Mouse (Mus musculus) thymus, adult 2 months (tissue): ENCODE measurements around the gene Acsl6. TPM values are rescaled to one million over a fixed set of nuclear protein-coding genes. Genes with fewer than 3 reads are reported as not detected.

Source experiments
- DNase-seq: peaks from one replicate; pipeline ENCODE4 v3.0.0; 2021
- H3K27ac ChIP-seq: fragments of 200-500 bp; 2 replicates; pipeline ENCODE4 v1.5.1; 2012; ENCODE audit warnings: low read length, control low read depth; ENCODE audit not compliant: control insufficient read depth, insufficient read depth
- H3K27me3 ChIP-seq: fragments of 200-500 bp; 2 replicates; pipeline ENCODE4 v1.6.1; 2012; ENCODE audit warnings: mild to moderate bottlenecking, low read length, moderate library complexity, mixed read lengths; ENCODE audit not compliant: control insufficient read depth, insufficient read depth
- H3K36me3 ChIP-seq: fragments of 200-500 bp; 2 replicates; pipeline ENCODE4 v1.6.1; 2012; ENCODE audit warnings: mild to moderate bottlenecking, low read length, moderate library complexity; ENCODE audit not compliant: control insufficient read depth, insufficient read depth
- H3K4me1 ChIP-seq: fragments of 200-500 bp; replicated peaks from 2 replicates; pipeline ENCODE4 v1.6.1; 2012; ENCODE audit warnings: low read length; ENCODE audit not compliant: control insufficient read depth, insufficient read depth
- H3K4me3 ChIP-seq: fragments of 200-500 bp; 2 replicates; pipeline ENCODE4 v1.5.1; 2012; ENCODE audit warnings: mild to moderate bottlenecking, low read length, control low read depth, moderate library complexity; ENCODE audit not compliant: control insufficient read depth, insufficient read depth
- CTCF ChIP-seq: fragments of 200-500 bp; IDR thresholded peaks from 2 replicates; pipeline ENCODE4 v1.5.1; 2012; ENCODE audit warnings: mild to moderate bottlenecking, control low read depth, low read length, moderate library complexity, borderline replicate concordance; ENCODE audit not compliant: control insufficient read depth, poor library complexity, insufficient read depth; ENCODE audit errors: extremely low read depth
- POLR2A ChIP-seq: fragments of 200-500 bp; IDR thresholded peaks from 2 replicates; pipeline ENCODE4 v1.6.1; 2012; ENCODE audit warnings: mild to moderate bottlenecking, low read length, control low read depth, moderate library complexity; ENCODE audit not compliant: control insufficient read depth, poor library complexity, insufficient read depth; ENCODE audit errors: extremely low read depth
- WGBS: fragments of 180-500 bp; shearing (Covaris S2); methylation state at CpG from one replicate; pipeline ENCODE4 v1.1.7; 2018; 5-methylcytosine and 5-hydroxymethylcytosine counted together
- polyA plus RNA-seq: library from polyadenylated mRNA; depleted of rRNA; stranded (reverse); fragments of >200 nt; gene quantifications from 2 replicates; pipeline ENCODE4 v1.2.3, GENCODE M21; 2012

Gene Acsl6
- polyA plus RNA-seq, 1 experiment, result 0.40 TPM

DNA sequence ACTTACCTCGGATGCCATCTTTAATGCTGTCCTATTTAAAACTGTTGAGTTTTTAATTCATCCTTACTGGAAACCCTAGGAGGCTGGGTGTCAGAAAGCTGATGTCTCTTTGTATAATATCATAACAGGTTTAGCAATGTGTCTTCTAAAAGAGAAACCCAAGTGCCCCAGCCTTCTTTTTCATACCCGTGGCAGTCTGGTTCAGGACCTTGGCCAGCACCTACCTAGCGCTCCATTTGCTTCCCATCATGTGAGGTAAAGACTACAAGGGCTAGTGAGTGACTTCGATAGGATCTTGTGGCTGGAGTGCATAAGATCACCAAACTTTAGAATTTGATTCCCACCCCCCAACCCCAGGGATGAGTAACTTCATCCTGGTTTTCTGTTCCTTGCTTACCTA lies 40.1 kb downstream of the Acsl6 start:
- DNase-seq, result no peak
- WGBS, result 42% methylated on average over 4 of the region's 4 CpGs
- TF ChIP-seq POLR2A (no peak), CTCF (no peak)
- no peaks in the 10 kb centered on the region for H3K4me1 ChIP-seq
- H3K27me3 ChIP-seq, result no peaks in the 10 kb centered on the region
- no peak overlapping the region for H3K4me3 ChIP-seq
- no peaks in the 10 kb centered on the region for H3K36me3 ChIP-seq
- H3K27ac ChIP-seq, result no peak overlapping the region

- Histone ChIP-seq H3K4me3 (no peak overlapping the region), H3K36me3 (no peaks in the 10 kb centered on the region), H3K27ac (no peak overlapping the region), H3K4me1 (no peaks in the 10 kb centered on the region), H3K27me3 (no peaks in the 10 kb centered on the region)
- DNase-seq, result no peak
- TF ChIP-seq CTCF (no peak), POLR2A (no peak)
- WGBS, result 56% methylated on average over 5 of the region's 5 CpGs
Measured at GRCm38 (mm10) chr11:54351704-54352103, 48.1 kb downstream of the Acsl6 start.

DNA sequence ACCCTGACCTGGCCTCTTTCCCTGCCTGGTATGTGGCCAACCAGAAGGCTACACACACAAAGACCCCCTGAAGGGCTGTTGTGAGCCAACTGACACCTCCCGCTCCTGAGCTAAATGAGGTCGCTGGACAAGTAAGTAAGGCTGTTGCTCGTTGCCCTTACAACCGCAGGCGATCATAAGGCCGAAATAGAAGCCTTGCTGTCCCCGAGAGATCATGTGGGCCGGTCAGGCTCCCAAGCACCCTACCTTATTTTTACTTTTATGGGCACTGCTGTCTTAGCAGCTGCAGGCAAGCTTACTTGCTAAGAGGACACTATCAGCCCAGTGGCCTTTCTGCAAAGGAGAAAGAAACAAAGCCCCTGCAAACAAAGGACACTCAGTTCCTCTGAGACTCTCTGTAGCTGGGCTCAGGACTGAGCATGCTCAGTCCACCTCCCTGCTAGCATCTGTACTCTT lies 49.6 kb downstream of the Acsl6 start:
- TF ChIP-seq CTCF, result no peak
- TF ChIP-seq POLR2A, result no peak
- no peaks in the 10 kb centered on the region for H3K27me3 ChIP-seq
- 96% methylated on average over 8 of the region's 8 CpGs for WGBS
- no peaks in the 10 kb centered on the region for H3K36me3 ChIP-seq
- no peaks in the 10 kb centered on the region for H3K4me1 ChIP-seq
- H3K27ac ChIP-seq, result no peak overlapping the region
- no peak for DNase-seq
- H3K4me3 ChIP-seq, result no peak overlapping the region

- 56% methylated on average over 15 of the region's 15 CpGs for WGBS
- Histone ChIP-seq H3K4me3 (no peak overlapping the region), H3K27ac (no peak overlapping the region), H3K36me3 (no peaks in the 10 kb centered on the region), H3K4me1 (no peaks in the 10 kb centered on the region), H3K27me3 (no peaks in the 10 kb centered on the region)
- TF ChIP-seq CTCF, result no peak
- no peak for TF ChIP-seq POLR2A
- DNase-seq, result peak; percentile 34
Measured at GRCm38 (mm10) chr11:54354595-54355563, 51.3 kb downstream of the Acsl6 start.

DNA sequence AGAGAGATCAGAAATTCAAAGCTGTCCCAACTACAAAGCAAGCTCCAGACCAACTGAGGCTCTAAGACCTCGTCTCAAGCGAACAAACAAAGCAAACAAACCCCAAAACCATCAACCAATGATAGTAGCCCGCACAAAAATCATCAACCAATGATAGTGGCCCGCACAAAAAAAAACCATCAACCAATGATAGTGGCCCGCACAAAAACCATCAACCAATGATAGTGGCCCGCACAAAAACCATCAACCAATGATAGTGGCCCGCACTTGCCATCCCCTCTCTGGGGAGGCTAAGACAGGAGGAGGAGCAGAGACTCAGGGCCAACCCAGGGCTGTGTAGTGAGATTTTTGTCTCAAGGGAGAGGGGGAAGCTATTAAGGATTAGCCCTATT lies 52.0 kb downstream of the Acsl6 start:
- DNase-seq, result no peak
- Histone ChIP-seq H3K27me3 (no peaks in the 10 kb centered on the region), H3K4me3 (no peak overlapping the region), H3K36me3 (no peaks in the 10 kb centered on the region), H3K27ac (no peak overlapping the region), H3K4me1 (no peaks in the 10 kb centered on the region)
- TF ChIP-seq POLR2A, result no peak
- TF ChIP-seq CTCF, result no peak
- 73% methylated on average over 7 of the region's 7 CpGs for WGBS

GRCm38 (mm10) chr11:54356676-54357075 lies 53.1 kb downstream of the Acsl6 start:
- H3K27me3 ChIP-seq, result no peaks in the 10 kb centered on the region
- 52% methylated on average over 4 of the region's 4 CpGs for WGBS
- H3K36me3 ChIP-seq, result no peaks in the 10 kb centered on the region
- TF ChIP-seq POLR2A, result no peak
- no peak for TF ChIP-seq CTCF
- no peaks in the 10 kb centered on the region for H3K4me1 ChIP-seq
- DNase-seq, result peak; percentile 48
- no peak overlapping the region for H3K27ac ChIP-seq
- no peak overlapping the region for H3K4me3 ChIP-seq

- Histone ChIP-seq H3K27ac (no peak overlapping the region), H3K4me1 (no peaks in the 10 kb centered on the region), H3K36me3 (no peaks in the 10 kb centered on the region), H3K27me3 (no peaks in the 10 kb centered on the region), H3K4me3 (no peak overlapping the region)
- TF ChIP-seq POLR2A (no peak), CTCF (no peak)
- no peak for DNase-seq
Measured at GRCm38 (mm10) chr11:54372553-54372952, 69.0 kb downstream of the Acsl6 start.
